Mouse (Mus musculus): Measurements from ENCODE around the gene Cib4. TPM values are rescaled to one million over a fixed set of nuclear protein-coding genes. Genes with fewer than 3 reads are reported as not detected.

Cib4 gene
- polyA plus RNA-seq (2014; fragmentation: Nextera tagmentation; extraction: Ambion mirVana), result not detected in 2 replicates

DNA sequence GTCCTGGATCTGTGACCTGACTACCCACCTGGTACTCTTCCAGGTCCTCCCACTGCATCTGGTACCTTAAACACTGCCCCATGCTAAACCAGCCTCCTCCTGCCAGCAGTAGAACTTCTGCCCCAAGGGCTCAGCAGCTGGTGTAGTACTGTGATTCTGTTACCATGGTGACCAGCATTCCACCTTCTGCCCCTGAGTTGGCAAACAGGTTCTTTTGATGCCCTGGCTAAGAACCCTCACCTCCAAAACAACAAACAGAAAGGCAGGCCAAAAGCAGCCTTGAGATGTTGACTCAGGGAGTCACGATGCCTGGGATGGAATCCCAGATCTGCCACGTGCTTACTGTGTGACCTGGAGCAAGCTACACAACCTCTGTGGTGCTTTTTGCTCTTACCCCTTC, at the start of gene Cib4:
Gene Cib4 (minus strand): TSS at position 139 of the 400 bp plus-strand sequence.
- DNase-seq, result no peak
- Histone ChIP-seq H3K27me3 (ENCODE audit: control insufficient read depth, insufficient read depth, low read length) (no peaks in the 10 kb centered on the region), H3K9ac (replicated peaks; ENCODE audit: low read length) (no peak within 1 kb of the TSS), H3K27ac (replicated peaks; ENCODE audit: low read depth, low read length) (no peak within 1 kb of the TSS), H3K9me3 (ENCODE audit: control insufficient read depth, low read length) (no peaks in the 10 kb centered on the region), H3K4me2 (ENCODE audit: low read length) (no peak within 1 kb of the TSS), H3K36me3 (ENCODE audit: control insufficient read depth, insufficient read depth, low read length) (no peaks in the 10 kb centered on the region), H3K4me3 (replicated peaks; ENCODE audit: low read depth, low read length) (no peak within 1 kb of the TSS), H3K4me1 (ENCODE audit: control insufficient read depth, insufficient read depth, low read length) (no peaks in the 10 kb centered on the region)
- ATAC-seq (ENCODE audit: low FRiP score, low TSS enrichment), result no peak
- 50% methylated on average over 2 of the region's 2 CpGs for WGBS

DNA sequence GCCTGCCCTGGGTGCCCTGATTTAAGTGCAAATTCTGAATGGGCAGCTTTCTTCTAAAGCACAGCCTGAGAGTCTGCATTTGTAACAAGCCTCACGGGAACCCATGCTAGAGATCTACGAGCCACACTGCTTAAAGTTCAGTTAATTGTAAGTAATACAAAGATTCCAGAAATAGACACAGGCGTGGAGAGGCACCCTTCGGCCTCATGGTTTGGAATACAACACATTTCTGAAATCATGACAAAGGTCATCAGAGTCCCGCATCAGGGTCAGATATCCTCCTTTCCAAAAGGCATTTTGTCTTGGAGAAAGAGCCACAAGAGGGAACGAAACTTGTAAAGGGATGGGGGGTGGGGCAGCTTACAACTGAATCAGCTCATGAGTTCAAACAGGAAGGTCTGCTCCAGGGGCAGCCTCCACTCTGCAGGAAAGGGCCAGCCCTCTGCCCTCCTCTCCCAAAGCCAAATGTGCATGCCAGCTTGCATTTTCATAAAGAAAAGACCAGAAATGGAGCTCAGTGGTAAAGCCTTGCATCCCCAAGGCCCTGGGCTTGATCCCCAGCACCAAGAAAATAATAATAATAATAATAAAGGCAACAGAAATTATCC, 49.4 kb upstream of the Cib4 start:
- 37% methylated on average over 6 of the region's 6 CpGs for WGBS
- no peak overlapping the region for H3K4me2 ChIP-seq (ENCODE audit: low read length)
- peaks cover 4% of the 10 kb centered on the region; the same call in 1 of the 2 replicates for H3K27me3 ChIP-seq (ENCODE audit: control insufficient read depth, insufficient read depth, low read length)
- no peak overlapping the region for H3K27ac ChIP-seq (replicated peaks; ENCODE audit: low read depth, low read length)
- ATAC-seq (ENCODE audit: low FRiP score, low TSS enrichment), result no peak
- no peaks in the 10 kb centered on the region for H3K36me3 ChIP-seq (ENCODE audit: control insufficient read depth, insufficient read depth, low read length)
- H3K4me3 ChIP-seq (replicated peaks; ENCODE audit: low read depth, low read length), result no peak overlapping the region
- H3K4me1 ChIP-seq (ENCODE audit: control insufficient read depth, insufficient read depth, low read length), result 0 out of 2 replicates have a peak, but pooled peaks cover 2% of the 10 kb centered on the region
- no peak overlapping the region for H3K9ac ChIP-seq (replicated peaks; ENCODE audit: low read length)
- no peak for DNase-seq
- no peaks in the 10 kb centered on the region for H3K9me3 ChIP-seq (ENCODE audit: control insufficient read depth, low read length)

DNA sequence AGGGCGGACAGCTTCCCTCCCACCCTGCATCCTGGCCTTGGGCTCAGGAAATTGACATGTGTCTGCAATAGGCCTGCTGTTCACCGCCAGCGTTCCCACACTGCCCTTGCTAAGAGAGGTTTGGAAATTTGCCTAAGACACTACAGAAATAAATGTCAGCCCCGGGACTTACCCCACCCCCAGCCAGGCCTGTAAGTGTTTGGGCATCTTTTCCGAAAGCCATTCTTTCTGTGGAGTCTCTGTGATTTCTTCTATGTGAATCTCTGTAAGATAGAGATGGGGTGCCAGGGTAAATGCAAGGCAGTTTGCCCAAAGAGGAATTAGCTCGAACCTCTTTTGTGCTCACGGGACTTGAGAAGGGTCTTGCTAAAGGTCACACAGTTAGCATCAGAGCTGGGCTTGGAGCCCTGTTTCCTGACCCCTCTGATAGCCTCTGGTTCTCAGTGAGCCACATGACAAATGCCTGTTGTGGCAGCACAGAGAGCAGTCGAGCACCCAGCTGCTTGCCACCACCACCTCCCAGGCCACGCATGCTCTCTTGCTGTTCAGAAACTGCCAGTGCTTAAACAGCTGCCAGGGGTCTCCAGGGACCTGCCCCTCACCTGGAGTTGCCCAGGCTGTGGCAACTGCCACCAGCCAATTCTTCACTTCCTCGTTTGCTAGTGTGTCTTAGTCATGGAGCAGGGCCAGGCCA, 48.3 kb upstream of the Cib4 start:
- 46% methylated on average over 10 of the region's 10 CpGs for WGBS
- ATAC-seq (ENCODE audit: low FRiP score, low TSS enrichment) (no peak), DNase-seq (no peak)
- H3K4me3 ChIP-seq (replicated peaks; ENCODE audit: low read depth, low read length), result no peak overlapping the region
- H3K9ac ChIP-seq (replicated peaks; ENCODE audit: low read length), result no peak overlapping the region
- H3K9me3 ChIP-seq (ENCODE audit: control insufficient read depth, low read length), result no peaks in the 10 kb centered on the region
- H3K27me3 ChIP-seq (ENCODE audit: control insufficient read depth, insufficient read depth, low read length), result peaks cover 15% of the 10 kb centered on the region
- H3K4me1 ChIP-seq (ENCODE audit: control insufficient read depth, insufficient read depth, low read length), result peaks cover 5% of the 10 kb centered on the region
- H3K4me2 ChIP-seq (ENCODE audit: low read length), result no peak overlapping the region
- no peaks in the 10 kb centered on the region for H3K36me3 ChIP-seq (ENCODE audit: control insufficient read depth, insufficient read depth, low read length)
- no peak overlapping the region for H3K27ac ChIP-seq (replicated peaks; ENCODE audit: low read depth, low read length)

DNA sequence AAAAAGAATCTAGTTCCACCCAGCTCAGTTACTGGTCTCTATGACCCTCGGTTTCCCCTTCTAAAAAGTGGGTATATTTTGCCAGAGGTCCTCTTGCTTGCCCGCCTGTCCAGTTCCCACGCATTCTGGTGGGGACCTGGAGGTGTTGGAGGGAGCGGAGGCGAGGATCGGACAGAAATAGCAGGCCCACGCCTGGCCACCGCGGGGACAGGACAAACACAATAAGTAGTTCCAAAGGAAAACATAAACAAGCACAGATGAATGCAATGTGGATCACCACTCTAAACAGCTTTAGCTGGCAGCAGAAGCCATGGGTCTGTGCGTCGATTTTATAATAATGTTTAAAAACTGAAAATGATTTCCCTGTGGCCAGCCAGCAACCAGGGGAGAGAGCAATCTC, 47.7 kb upstream of the Cib4 start:
- no peaks in the 10 kb centered on the region for H3K9me3 ChIP-seq (ENCODE audit: control insufficient read depth, low read length)
- no peaks in the 10 kb centered on the region for H3K36me3 ChIP-seq (ENCODE audit: control insufficient read depth, insufficient read depth, low read length)
- no peak overlapping the region for H3K4me3 ChIP-seq (replicated peaks; ENCODE audit: low read depth, low read length)
- no peak overlapping the region for H3K9ac ChIP-seq (replicated peaks; ENCODE audit: low read length)
- peaks cover 9% of the 10 kb centered on the region for H3K4me1 ChIP-seq (ENCODE audit: control insufficient read depth, insufficient read depth, low read length)
- H3K27me3 ChIP-seq (ENCODE audit: control insufficient read depth, insufficient read depth, low read length), result peaks cover 18% of the 10 kb centered on the region
- ATAC-seq (ENCODE audit: low FRiP score, low TSS enrichment), result no peak
- no peak for DNase-seq
- 89% methylated on average over 11 of the region's 11 CpGs for WGBS
- H3K4me2 ChIP-seq (ENCODE audit: low read length), result no peak overlapping the region
- no peak overlapping the region for H3K27ac ChIP-seq (replicated peaks; ENCODE audit: low read depth, low read length)

DNA sequence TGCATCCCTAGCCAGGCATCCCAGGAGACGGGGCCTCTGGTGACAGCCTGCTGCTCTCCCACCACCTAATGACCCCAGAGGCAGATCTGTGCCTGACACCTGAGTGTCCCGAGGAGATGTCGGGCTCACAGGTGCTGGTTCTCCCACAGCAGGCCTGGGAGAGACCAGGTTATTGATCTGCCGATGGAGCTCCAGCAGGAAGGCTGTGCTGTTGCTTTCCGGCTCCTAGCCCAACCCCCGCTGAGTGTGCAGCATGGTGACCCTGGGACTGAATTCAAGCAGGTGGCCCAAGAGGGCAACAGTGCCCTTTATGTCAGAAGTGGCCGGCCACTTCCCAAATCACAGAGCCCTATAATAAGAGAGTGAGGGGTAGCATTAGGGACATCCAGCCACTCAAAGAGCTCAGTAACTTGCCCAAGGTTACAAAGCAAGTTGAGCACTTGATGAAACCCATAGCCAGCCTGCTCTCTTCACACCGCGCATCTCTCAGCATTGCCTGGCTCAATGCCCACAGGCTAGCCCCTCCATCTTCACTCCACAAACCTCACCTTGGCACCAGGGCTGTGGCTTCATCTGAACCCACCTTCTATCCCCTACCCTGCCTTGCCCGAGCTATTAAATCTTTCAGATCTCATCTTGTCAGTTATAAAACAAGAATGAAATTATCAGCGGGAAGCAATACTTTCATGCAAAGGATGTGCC, 46.8 kb upstream of the Cib4 start:
- Histone ChIP-seq H3K4me3 (replicated peaks; ENCODE audit: low read depth, low read length) (no peak overlapping the region), H3K36me3 (ENCODE audit: control insufficient read depth, insufficient read depth, low read length) (no peaks in the 10 kb centered on the region), H3K27ac (replicated peaks; ENCODE audit: low read depth, low read length) (no peak overlapping the region), H3K9me3 (ENCODE audit: control insufficient read depth, low read length) (no peaks in the 10 kb centered on the region), H3K4me2 (ENCODE audit: low read length) (no peak overlapping the region), H3K4me1 (ENCODE audit: control insufficient read depth, insufficient read depth, low read length) (peaks cover 11% of the 10 kb centered on the region), H3K9ac (replicated peaks; ENCODE audit: low read length) (no peak overlapping the region), H3K27me3 (ENCODE audit: control insufficient read depth, insufficient read depth, low read length) (peaks cover 18% of the 10 kb centered on the region)
- WGBS, result 86% methylated on average over 11 of the region's 11 CpGs
- DNase-seq (no peak), ATAC-seq (ENCODE audit: low FRiP score, low TSS enrichment) (no peak)

DNA sequence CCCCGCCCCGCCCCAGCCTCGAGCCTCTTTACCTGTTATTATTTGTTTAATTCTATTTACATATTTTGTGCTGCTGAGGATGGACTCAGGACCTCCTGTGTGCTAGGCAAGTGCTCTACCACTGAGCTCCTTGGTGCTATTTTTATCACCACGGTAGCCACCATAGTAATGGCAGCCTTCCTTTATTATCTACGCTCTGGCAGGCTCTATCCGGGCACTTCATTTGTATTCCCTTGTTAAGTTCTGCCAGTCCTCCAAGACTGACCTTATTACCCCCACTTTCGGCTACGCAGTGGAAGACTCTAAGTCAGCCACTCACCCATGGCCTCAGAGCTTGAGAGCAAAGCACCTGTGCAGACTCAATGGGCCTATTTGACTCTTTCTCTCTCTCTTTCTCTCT, 46.1 kb upstream of the Cib4 start:
- Histone ChIP-seq H3K27ac (replicated peaks; ENCODE audit: low read depth, low read length) (no peak overlapping the region), H3K4me2 (ENCODE audit: low read length) (no peak overlapping the region), H3K36me3 (ENCODE audit: control insufficient read depth, insufficient read depth, low read length) (no peaks in the 10 kb centered on the region), H3K9ac (replicated peaks; ENCODE audit: low read length) (no peak overlapping the region), H3K27me3 (ENCODE audit: control insufficient read depth, insufficient read depth, low read length) (peaks cover 19% of the 10 kb centered on the region), H3K4me3 (replicated peaks; ENCODE audit: low read depth, low read length) (no peak overlapping the region), H3K4me1 (ENCODE audit: control insufficient read depth, insufficient read depth, low read length) (peaks cover 14% of the 10 kb centered on the region), H3K9me3 (ENCODE audit: control insufficient read depth, low read length) (no peaks in the 10 kb centered on the region)
- DNase-seq, result no peak
- no peak for ATAC-seq (ENCODE audit: low FRiP score, low TSS enrichment)
- 81% methylated on average over 8 of the region's 8 CpGs for WGBS

DNA sequence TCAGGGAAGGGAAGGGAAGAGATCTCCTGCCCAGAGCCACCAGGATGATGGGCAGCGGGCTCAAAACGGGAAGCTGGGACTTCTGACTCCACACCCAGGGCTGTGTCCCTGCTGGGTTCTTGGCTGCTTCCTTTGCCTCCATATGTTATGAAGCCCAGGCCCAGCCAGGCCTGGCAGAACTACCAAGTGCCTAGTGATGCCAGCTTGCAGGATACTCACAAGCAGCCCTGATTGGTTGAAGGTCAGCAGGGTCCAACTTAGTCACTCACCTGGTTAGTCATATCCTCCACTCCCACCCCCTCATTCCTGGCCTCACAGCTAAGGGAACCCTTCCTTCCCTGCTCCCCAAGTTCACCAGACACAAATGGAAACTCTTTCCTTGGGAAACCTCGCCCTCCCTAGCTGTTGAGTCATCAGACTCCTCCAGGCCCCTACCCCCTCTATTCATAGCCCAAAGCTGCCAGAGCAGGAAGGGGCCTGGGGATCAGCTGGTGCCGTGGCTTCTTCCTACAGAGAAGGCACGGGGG, 45.6 kb upstream of the Cib4 start:
- H3K4me2 ChIP-seq (ENCODE audit: low read length), result no peak overlapping the region
- H3K9ac ChIP-seq (replicated peaks; ENCODE audit: low read length), result no peak overlapping the region
- H3K27ac ChIP-seq (replicated peaks; ENCODE audit: low read depth, low read length), result no peak overlapping the region
- WGBS, result 61% methylated on average over 5 of the region's 5 CpGs
- peaks cover 14% of the 10 kb centered on the region for H3K4me1 ChIP-seq (ENCODE audit: control insufficient read depth, insufficient read depth, low read length)
- DNase-seq (no peak), ATAC-seq (ENCODE audit: low FRiP score, low TSS enrichment) (no peak)
- H3K4me3 ChIP-seq (replicated peaks; ENCODE audit: low read depth, low read length), result no peak overlapping the region
- peaks cover 22% of the 10 kb centered on the region for H3K27me3 ChIP-seq (ENCODE audit: control insufficient read depth, insufficient read depth, low read length)
- H3K9me3 ChIP-seq (ENCODE audit: control insufficient read depth, low read length), result no peaks in the 10 kb centered on the region
- no peaks in the 10 kb centered on the region for H3K36me3 ChIP-seq (ENCODE audit: control insufficient read depth, insufficient read depth, low read length)

DNA sequence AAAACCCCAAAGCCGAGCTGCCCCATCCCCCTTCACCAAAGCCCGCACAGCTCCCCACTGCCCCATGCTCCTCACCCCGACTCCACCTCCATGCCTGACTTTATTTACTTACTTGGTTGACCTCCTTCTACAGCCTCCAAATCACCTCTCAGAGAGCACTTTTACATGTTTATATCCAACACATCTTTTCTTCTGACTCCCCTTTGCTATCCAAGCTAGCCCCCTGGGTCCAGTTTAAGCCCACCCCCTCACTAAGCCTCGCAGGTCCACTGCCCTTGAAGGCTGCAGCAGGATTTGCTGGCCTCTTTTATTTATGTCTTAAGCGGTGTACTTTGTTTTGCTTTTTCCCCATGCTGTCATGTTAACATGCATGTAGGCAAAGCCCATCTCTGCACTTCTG, 44.6 kb upstream of the Cib4 start:
- Histone ChIP-seq H3K4me2 (ENCODE audit: low read length) (no peak overlapping the region), H3K27me3 (ENCODE audit: control insufficient read depth, insufficient read depth, low read length) (peaks cover 22% of the 10 kb centered on the region), H3K36me3 (ENCODE audit: control insufficient read depth, insufficient read depth, low read length) (no peaks in the 10 kb centered on the region), H3K9ac (replicated peaks; ENCODE audit: low read length) (no peak overlapping the region), H3K4me3 (replicated peaks; ENCODE audit: low read depth, low read length) (no peak overlapping the region), H3K27ac (replicated peaks; ENCODE audit: low read depth, low read length) (no peak overlapping the region), H3K4me1 (ENCODE audit: control insufficient read depth, insufficient read depth, low read length) (peaks cover 14% of the 10 kb centered on the region), H3K9me3 (ENCODE audit: control insufficient read depth, low read length) (no peaks in the 10 kb centered on the region)
- DNase-seq, result no peak
- WGBS, result 73% methylated on average over 5 of the region's 5 CpGs
- ATAC-seq (ENCODE audit: low FRiP score, low TSS enrichment), result no peak
